Mouse (Mus musculus) MEL (cell line): ENCODE data around the gene B4galt1.

Experiments
- ELF1 ChIP-seq: IDR thresholded peaks from 2 replicates; pipeline ENCODE4 v1.6.1; 2014; ENCODE audit warnings: low read depth, mild to moderate bottlenecking, inconsistent platforms, low read length, improper control_type of control experiment, moderate library complexity
- EP300 ChIP-seq, 2 experiments: IDR thresholded peaks; 2 replicates each; pipeline ENCODE4 v1.6.1; 2011; ENCODE audit warnings: improper control_type of control experiment in 2 of 2, low read length in 2 of 2, low read depth in 1 of 2, mild to moderate bottlenecking in 1 of 2
- POLR2A ChIP-seq, 2 experiments: IDR thresholded peaks; 2 replicates each; pipeline ENCODE4 v1.6.1; 2011 to 2012; ENCODE audit warnings: low read length in 2 of 2, mild to moderate bottlenecking in 2 of 2, control low read depth in 1 of 2, improper control_type of control experiment in 1 of 2, low read depth in 1 of 2, moderate library complexity in 1 of 2; ENCODE audit not compliant: control insufficient read depth in 1 of 2, insufficient read depth in 1 of 2, poor library complexity in 1 of 2
- POLR2AphosphoS2 ChIP-seq: IDR thresholded peaks from 2 replicates; pipeline ENCODE4 v1.6.1; 2011; ENCODE audit warnings: low read length, improper control_type of control experiment

DNA sequence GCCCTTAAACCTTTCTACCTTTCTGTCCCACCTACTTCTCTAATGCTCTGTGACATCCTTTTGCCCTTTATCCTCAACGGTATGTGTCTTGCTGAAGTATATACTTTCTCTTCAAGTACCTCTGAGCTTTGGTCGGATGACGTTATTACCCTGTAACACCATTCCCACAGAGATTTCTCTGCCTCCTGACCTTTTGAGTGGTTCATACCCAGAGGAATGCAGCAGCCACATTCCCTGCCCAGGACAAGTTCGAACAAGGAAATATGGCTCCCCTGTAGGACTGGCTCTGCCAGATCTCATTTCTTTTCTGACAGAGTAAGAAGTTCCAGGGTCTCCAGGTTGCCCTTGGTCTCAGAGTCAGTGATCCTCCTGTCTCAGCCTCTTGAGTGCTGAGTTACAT is 51.9 kb downstream of the B4galt1 start:
- no peak for TF ChIP-seq EP300 (IDR thresholded peaks at IDR 0.05; ENCODE audit: low read depth in 1 of 2, low read length in 2 of 2)
- no peak for TF ChIP-seq POLR2AphosphoS2
- TF ChIP-seq POLR2A (IDR thresholded peaks at IDR 0.05; ENCODE audit: control insufficient read depth in 1 of 2, insufficient read depth in 1 of 2, low read depth in 1 of 2, low read length in 2 of 2, poor library complexity in 1 of 2), result no peak
- TF ChIP-seq ELF1, result no peak
